10 mouse cellular contexts compared by ENCODE assay signal in the genomic region with DNA sequence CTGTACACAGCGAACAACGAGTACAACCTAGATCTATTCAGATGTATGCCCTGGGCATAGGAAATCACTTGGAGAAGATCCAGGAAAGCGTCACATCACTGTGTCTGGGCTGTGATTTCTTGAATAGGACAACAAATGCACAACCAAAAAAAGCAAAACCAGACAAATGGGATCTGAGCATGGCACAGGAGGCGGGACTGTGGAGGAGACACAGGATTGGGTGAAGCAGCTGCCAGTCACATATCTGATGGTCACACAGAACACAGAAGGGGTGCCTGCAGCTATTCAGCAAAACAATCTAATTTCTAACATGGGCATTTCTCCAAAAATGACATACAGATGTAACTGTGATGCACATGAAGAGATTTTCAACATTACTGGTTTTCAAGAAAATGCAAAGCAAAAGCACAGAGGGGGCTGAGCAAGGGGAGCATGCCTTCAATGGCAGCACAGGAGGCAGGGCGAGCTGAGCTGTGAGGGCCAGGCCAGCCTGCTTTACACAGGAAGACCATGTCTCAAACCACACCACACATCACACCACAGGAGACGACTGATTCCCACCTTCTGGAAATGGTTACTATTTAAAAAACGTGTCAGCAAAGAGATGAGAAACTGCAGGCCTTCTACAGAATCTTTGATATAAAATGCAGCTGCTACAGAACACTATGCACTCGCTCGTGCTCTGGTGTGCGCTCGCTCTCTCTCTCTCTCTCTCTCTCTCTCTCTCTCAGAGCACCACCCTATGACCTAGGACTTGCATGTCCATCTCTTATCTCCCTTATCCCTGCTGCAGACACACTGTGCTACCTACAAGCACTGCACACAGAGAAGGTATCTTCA.
DNase-seq lines count a peak whose midpoint lies in the region; ATAC-seq and TF ChIP-seq lines count a peak whose summit lies in the region.
"Had no signal": no experiment of that assay in that cellular context is flagged by ENCODE, and none has a peak within 500 bp of the region (broad histone marks: within the 10 kb centered on the region; RNA-seq: fewer than 3 reads in every experiment).

No protein-coding gene starts in this region.

- no peak overlapping the region for H3K27ac ChIP-seq in forebrain, postnatal 0 days (ENCODE audit: low read depth, low read length)
- no peak overlapping the region for H3K27ac ChIP-seq in forebrain, embryonic 11.5 days (ENCODE audit: low read depth, low read length)
- H3K27ac ChIP-seq in embryonic fibroblast, embryonic 13.5 days (ENCODE audit: insufficient read depth, low read length), result 0 out of 2 replicates have a peak overlapping the region, but pooled peaks have one; percentile 16
- no peak overlapping the region for H3K27ac ChIP-seq in neural tube, embryonic 15.5 days (replicated peaks)

- TF ChIP-seq POLR2A in embryonic fibroblast, embryonic 13.5 days (IDR thresholded peaks at IDR 0.05; ENCODE audit: low read depth, low read length), result no peak

- ATAC-seq in forebrain, postnatal 0 days, result no peak
- ATAC-seq in forebrain, embryonic 11.5 days (replicated peaks; ENCODE audit: low FRiP score), result no peak
- ATAC-seq in neural tube, embryonic 15.5 days (ENCODE audit: low FRiP score), result no peak

- no peak overlapping the region for H3K4me3 ChIP-seq in forebrain, postnatal 0 days (ENCODE audit: low read depth, low read length)
- no peak overlapping the region for H3K4me3 ChIP-seq in forebrain, embryonic 11.5 days (ENCODE audit: low read depth, low read length)
- no peak overlapping the region for H3K4me3 ChIP-seq in embryonic fibroblast, embryonic 13.5 days (ENCODE audit: insufficient read depth, low read length)
- H3K4me3 ChIP-seq in neural tube, embryonic 15.5 days (replicated peaks), result no peak overlapping the region
- H3K4me3 ChIP-seq: myocyte had no signal

- no peaks in the 10 kb centered on the region for H3K27me3 ChIP-seq in forebrain, postnatal 0 days (ENCODE audit: insufficient read depth, low read length)
- no peaks in the 10 kb centered on the region for H3K27me3 ChIP-seq in forebrain, embryonic 11.5 days (ENCODE audit: control insufficient read depth, insufficient read depth, low read length)
- H3K27me3 ChIP-seq in neural tube, embryonic 15.5 days (replicated peaks), result no peaks in the 10 kb centered on the region

- no peaks in the 10 kb centered on the region for H3K36me3 ChIP-seq in forebrain, postnatal 0 days (ENCODE audit: insufficient read depth)
- no peaks in the 10 kb centered on the region for H3K36me3 ChIP-seq in forebrain, embryonic 11.5 days (ENCODE audit: control insufficient read depth, insufficient read depth, low read length)
- H3K36me3 ChIP-seq in neural tube, embryonic 15.5 days, result no peaks in the 10 kb centered on the region

- TF ChIP-seq CTCF in forebrain, postnatal 0 days (IDR thresholded peaks at IDR 0.05; ENCODE audit: low read depth), result no peak
- no peak for TF ChIP-seq CTCF in embryonic fibroblast, embryonic 13.5 days (IDR thresholded peaks at IDR 0.05; ENCODE audit: borderline replicate concordance, insufficient read depth, low read length)

- H3K9me3 ChIP-seq in forebrain, postnatal 0 days (ENCODE audit: low read length), result no peaks in the 10 kb centered on the region
- H3K9me3 ChIP-seq in forebrain, embryonic 11.5 days (ENCODE audit: control insufficient read depth, low read length), result no peaks in the 10 kb centered on the region
- H3K9me3 ChIP-seq in neural tube, embryonic 15.5 days (replicated peaks), result peaks cover 4% of the 10 kb centered on the region; the same call in 1 of the 2 replicates

- WGBS in forebrain, postnatal 0 days, result 74% methylated on average over 11 of the region's 11 CpGs
- WGBS in forebrain, embryonic 11.5 days, result 91% methylated on average over 11 of the region's 11 CpGs
- WGBS in neural tube, embryonic 15.5 days, result 88% methylated on average over 11 of the region's 11 CpGs

- H3K9ac ChIP-seq in forebrain, postnatal 0 days, result no peak overlapping the region
- no peak overlapping the region for H3K9ac ChIP-seq in forebrain, embryonic 11.5 days (ENCODE audit: low read length)
- H3K9ac ChIP-seq in neural tube, embryonic 15.5 days (replicated peaks), result no peak overlapping the region

- intact Hi-C loops in left cerebral cortex, postnatal 4 days (cut with DNase I), result no loop called here

- H3K4me1 ChIP-seq in forebrain, postnatal 0 days (ENCODE audit: insufficient read depth), result no peaks in the 10 kb centered on the region
- no peaks in the 10 kb centered on the region for H3K4me1 ChIP-seq in forebrain, embryonic 11.5 days (replicated peaks; ENCODE audit: control insufficient read depth, insufficient read depth, low read length)
- H3K4me1 ChIP-seq in embryonic fibroblast, embryonic 13.5 days (ENCODE audit: control insufficient read depth, insufficient read depth, low read length), result peaks cover 2% of the 10 kb centered on the region; the same call in 1 of the 2 replicates
- H3K4me1 ChIP-seq in neural tube, embryonic 15.5 days, result no peaks in the 10 kb centered on the region

- no peak overlapping the region for H3K4me2 ChIP-seq in forebrain, postnatal 0 days (ENCODE audit: low read depth)
- H3K4me2 ChIP-seq in forebrain, embryonic 11.5 days (ENCODE audit: low read depth, low read length, severe bottlenecking), result no peak overlapping the region
- H3K4me2 ChIP-seq in neural tube, embryonic 15.5 days, result no peak overlapping the region

- DNase-seq in forebrain, postnatal 0 days, result peak; percentile 23
- no peak for DNase-seq in forebrain, embryonic 11.5 days (ENCODE audit: low spot score)
- peak; percentile 49 for DNase-seq in left cerebral cortex, postnatal 4 days
- no peak for DNase-seq in left cerebral cortex, adult 11 months (ENCODE audit: low spot score)
- DNase-seq in R1 (ENCODE audit: low read depth, low spot score), result peak; percentile 32
- DNase-seq in gastrocnemius, postnatal 4 days (ENCODE audit: low spot score in 2 of 2), result no peak
- DNase-seq: kidney, postnatal 25 days had no signal

Comparison
In these comparisons a context has a peak if more than half of its experiments do, and no peak if none do; other contexts are left out.
1. DNase-seq: peak in forebrain, postnatal 0 days (single experiment), left cerebral cortex, postnatal 4 days (single experiment) and R1 (single experiment); none in forebrain, embryonic 11.5 days (single experiment), left cerebral cortex, adult 11 months (single experiment) and gastrocnemius, postnatal 4 days (0 of 2).